Mouse (Mus musculus) frontal cortex, postnatal 36 days (tissue): ENCODE measurements at regions not wholly inside any gene's neighbourhood (a gene's known extent, or its start where the extent isn't known, plus 50 kb on each side); places are given as distances from the start of the nearest gene placed in this dataset.

Source experiments
- DNase-seq, 2 experiments: peaks; one replicate each; pipeline ENCODE4 v3.0.0; 2022; ENCODE audit warnings: low spot score in 2 of 2

DNA sequence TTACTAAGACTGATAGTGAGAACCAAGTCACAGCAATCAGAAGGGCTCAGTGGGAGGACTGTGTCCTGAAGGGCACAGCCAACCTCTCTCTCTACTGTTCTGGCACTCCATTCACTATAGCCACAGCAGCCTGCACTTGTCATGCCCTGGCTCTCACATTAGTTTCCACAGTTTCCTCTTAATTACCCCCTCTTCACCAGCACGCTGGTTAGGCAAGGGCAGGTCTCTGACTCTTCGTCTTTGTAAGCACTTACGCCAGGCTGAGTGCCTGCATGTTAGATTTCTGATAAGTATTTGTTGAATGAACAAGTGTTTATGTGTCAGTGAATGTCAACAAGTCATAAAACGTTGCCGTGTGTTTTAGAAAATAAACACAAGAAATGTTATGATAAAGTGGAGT is 116.2 kb upstream of the Lrig1 start:
- DNase-seq = no peak

- no peak for DNase-seq
Measured at GRCm38 (mm10) chr6:94814711-94815110, 114.8 kb upstream of the Lrig1 start.

DNA sequence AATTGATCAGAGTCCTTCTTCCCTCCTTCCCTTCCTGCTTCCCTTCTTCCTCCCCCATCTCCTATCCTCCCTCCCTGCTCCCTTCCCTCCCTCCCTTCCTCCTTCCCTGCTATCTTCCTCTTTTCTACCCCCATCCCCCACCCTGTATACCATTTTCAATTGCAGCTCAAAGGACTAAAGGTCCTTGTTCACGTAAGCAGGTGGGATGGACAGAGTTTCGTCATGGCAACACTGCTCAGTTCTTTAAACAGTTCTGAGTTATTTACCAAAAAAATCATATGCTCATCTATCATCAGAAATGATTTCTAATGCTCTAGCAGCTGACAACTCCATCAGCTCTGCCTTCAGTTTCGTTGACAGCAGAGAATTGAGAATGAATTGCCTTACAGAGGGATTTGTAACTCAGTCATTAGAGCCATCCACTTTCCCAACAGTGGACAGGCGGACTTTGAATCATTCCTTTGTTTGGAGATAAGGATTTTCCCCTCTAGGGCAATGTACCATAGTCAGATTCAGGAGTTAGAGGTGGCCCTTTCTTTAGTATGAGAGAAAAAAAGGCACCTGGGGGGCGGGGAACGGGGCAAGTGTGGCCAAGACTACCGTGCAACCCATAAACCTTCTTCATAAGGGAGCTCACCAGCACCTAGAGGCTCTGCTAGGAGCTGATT is 113.7 kb upstream of the Lrig1 start:
- no peak for DNase-seq

- no peak for DNase-seq
Measured at GRCm38 (mm10) chr6:94811846-94812245, 111.9 kb upstream of the Lrig1 start.

DNA sequence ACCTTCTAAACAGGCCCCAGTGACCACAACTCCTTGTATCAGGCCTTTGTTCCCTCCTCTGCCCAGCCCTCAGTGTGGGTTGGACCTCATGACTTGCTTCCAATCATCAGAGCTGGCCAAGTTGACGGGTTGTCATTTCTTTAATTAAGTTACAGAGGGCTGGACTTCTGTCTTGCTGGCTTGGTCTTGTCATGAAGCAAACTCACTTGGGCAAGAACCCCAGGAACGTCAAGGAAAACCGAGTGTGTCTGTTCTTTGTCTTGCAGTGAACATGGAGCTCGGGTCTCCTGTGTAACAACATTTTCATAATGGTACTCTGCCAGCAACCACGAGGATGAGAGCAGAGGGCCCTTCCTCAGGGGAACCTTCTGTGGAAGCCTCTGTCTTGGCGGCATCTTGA is 107.3 kb upstream of the Lrig1 start:
- no peak for DNase-seq

DNA sequence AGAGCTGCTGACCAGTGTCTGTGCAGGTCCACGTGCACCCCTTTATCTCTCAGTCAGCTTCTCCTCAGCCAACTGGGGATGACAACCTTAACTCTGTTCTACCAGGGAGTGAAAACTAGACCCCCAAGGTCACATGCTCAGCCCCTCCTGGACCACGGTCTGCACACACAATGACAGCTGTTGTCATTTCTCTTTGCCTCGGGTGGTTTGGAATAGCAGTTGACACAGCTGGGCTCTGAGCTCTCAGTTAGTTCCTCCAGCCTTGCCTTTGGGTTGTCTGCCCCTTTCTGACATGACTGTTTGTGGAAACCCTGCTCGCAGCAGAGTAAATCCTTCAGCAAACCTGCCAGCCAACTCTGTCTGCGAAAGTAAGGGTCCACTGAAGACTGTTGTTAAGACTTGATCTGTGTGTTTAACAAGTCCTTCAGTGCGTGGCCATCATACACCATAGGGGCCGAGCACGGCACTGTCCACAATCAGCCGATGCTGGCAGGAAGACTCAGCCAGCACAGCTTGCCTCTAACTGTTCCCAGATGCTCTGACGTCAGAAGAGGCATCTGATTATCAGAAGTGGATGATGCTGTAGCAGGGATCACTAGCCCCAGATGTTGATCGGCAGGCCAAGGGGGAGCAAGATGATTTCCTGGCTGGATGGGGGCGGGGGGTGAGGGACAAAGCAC is 106.7 kb upstream of the Lrig1 start:
- DNase-seq = no peak

DNA sequence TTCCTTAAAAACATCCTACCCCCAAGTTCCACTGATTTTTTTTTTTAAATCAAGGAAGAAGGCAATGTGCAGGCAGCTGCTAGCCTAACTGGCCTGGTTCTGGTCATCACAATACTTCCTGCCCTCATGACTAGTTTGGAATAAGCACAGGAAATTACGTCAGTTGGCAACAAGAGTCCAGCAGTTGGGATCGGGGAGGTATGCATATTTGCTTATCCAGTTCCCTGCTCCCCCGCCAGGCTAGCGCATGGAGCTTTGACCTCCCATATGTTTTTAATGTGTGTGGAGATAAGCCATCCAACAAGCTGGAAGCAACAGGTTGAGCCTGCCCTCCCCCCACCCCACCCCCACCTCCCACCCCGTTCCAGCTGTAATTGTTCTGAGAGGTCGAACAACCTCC is 105.7 kb upstream of the Lrig1 start:
- no peak for DNase-seq

GRCm38 (mm10) chr6:94804284-94804815 is 104.4 kb upstream of the Lrig1 start:
- no peak for DNase-seq

- no peak for DNase-seq
Measured at GRCm38 (mm10) chr6:94801039-94801438, 101.1 kb upstream of the Lrig1 start.

DNA sequence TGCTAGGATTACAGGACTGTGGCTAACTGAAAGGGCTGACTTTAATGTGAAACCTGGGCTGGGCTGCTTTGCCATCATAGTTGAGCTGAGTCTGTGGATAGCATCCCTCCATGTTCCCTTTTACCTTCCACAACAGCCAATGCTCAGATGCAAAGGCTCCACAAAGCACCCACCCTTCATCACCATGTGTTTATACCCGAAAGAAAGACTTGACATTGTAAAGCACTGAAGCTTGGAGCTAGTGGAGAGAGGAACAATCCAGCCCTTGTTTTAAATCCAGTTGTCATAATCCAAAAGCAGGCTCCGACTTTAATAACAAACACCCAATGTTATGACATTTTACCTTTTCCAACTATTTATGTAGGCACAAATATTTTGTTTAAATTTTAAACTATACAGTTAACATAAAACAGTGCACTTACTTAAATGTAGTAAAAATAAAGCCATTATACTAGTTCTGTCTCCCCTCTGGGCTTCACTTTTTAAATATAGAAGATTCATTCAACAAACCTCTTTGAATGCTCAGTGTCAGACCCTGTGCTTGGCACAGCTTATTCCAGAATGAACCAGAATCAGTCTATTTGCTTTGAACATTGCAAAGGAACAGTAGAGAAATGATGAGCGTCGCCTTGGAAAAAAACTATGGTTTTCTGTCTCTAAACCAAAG is 98.7 kb upstream of the Lrig1 start:
- no peak for DNase-seq

- no peak for DNase-seq
Measured at GRCm38 (mm10) chr6:94795442-94795841, 95.5 kb upstream of the Lrig1 start.

- no peak for DNase-seq
Measured at GRCm38 (mm10) chr6:94793555-94793954, 93.6 kb upstream of the Lrig1 start.

DNA sequence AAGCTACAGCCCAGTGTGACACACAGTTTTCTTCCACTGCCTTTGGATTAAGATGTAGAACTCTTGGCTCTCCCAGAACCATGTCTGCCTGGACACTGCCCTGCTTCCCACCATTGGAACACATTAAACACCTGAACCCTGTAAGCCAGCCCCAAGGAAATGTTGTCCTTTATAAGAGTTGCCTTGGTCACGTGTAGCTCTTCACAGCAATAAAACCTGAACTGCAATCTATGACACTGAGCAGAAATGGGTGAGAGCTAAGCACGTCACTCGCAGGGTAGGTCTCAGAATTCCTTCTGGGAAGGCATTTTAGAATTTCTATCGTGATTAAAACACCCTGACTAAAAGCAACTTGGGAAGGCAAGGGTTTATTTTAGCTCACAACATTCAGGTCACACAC is 92.4 kb upstream of the Lrig1 start:
- DNase-seq = no peak

GRCm38 (mm10) chr6:94789308-94789763 is 89.4 kb upstream of the Lrig1 start:
- DNase-seq = no peak

DNA sequence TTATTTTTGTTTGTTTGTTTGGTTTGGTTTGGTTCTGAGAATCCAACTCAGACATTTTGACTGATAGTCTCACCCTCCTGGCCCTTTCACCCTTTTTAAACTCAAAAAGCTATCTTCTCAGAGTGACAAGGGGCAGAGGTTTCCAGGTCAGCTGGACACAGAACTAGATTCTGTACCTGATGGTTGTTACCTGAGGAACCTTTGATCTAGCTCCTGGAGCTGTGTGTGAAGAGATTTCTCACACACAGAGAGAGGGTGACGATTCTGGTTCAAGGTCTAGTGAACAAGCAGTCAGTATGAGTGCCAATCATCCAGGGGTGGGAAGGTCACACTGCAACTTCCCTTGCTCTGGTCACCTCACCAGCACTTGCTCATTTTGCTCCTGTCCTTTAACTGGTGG is 83.5 kb upstream of the Lrig1 start:
- no peak for DNase-seq

DNA sequence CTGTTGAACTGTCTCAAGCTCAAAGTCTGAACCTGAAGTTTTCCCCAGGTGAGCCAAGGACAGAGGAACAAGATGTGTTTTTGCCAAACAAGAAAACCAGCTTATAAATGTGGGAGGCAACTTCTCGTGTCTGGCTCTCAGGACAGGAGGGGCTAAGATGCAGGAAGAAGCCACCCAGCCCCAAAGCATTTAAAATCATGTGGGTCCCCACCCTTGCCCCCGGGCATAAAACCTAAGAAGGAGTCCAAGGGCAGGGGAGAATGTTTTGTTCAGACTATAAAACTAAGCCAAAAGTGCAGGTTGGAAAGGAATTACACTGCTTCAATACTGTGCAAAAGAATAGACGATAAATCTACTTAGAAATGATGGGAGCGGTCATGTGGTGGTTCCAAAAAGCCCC is 80.7 kb upstream of the Lrig1 start:
- no peak for DNase-seq

GRCm38 (mm10) chr6:94779854-94780253 is 79.9 kb upstream of the Lrig1 start:
- no peak for DNase-seq

DNA sequence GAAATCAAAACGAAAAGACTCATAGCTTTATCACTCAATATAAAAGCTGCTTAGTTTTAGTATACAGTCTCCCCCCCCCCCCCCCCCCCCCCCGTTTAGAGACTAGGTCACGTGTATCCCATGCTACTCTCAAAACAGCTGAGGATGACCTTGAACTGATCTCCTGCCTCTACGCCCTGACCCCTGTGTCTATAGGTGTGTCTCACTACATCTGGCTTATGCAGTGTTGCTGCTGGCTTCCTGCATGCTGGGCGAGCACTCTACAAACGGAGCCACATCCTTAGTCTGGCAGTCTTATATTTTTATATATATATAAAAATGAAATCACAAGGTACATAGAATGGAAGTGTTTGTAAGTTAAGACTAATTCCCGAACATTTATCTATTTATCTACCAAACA is 79.3 kb upstream of the Lrig1 start:
- DNase-seq = no peak

- DNase-seq = no peak
Measured at GRCm38 (mm10) chr6:94778797-94779196, 78.8 kb upstream of the Lrig1 start.

GRCm38 (mm10) chr6:94776585-94776984 is 76.6 kb upstream of the Lrig1 start:
- no peak for DNase-seq

- no peak for DNase-seq
Measured at GRCm38 (mm10) chr6:94774871-94775270, 74.9 kb upstream of the Lrig1 start.

DNA sequence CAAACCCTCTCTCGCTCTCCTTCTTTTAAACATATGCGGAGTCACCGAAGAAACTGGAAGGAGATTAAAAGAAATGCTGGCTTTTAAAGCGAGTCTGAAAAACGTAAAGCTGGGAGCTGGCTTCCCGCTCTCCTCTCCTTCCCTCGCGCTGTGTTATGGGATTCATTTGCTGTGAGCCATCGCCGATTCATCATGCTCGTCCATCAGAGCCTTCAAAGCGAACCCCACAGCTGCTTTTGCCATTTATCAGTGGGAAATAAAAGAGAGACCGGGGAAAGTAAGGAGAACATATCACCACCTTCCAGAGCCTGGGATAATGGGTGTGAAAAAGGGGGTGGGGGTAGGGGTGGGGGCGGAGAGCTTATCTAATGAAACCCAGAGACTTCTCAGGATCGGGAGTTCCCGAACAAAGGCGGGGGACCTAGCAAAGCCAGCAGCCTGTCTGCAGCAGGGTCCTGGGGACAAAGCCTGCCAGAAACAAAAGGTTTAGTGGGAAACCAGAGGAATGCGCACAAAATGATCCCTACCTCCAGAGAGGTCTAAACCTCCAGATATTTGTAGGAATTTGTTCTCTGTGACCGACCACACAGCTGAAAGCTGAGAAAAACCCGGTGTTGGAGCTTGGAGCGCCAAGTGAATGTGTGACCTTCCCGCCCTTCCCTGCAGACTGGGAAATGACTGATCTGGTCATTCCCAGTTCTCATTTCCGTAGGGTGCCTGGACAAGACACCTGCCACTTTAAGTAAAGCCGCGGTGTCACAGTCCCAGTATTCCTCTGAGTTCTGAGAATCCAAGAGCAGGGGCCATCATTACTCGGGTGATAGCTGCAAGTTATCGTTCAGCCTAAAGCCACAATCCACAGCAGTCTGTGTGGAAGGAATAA is 73.9 kb upstream of the Lrig1 start:
- no peak for DNase-seq
